Mouse (Mus musculus): ENCODE results near the gene Hist4h4. TPM values are rescaled to one million over a fixed set of nuclear protein-coding genes. Genes with fewer than 3 reads are reported as not detected.

Gene Hist4h4
- total and polyA plus RNA-seq, 3 experiments: 0.89 to 179 (median 60.9) TPM

GRCm38 (mm10) chr6:136847790-136848189, 43.6 kb upstream of the Hist4h4 start:
- DNase-seq (ENCODE audit: low spot score) (no peak), ATAC-seq (ENCODE audit: extremely low read depth, insufficient number of reproducible peaks, low FRiP score, poor library complexity, severe bottlenecking) (peak; percentile 13; the same call in 1 of the 2 replicates)
- H3K4me3 ChIP-seq (ENCODE audit: low read depth, low read length): no peak overlapping the region
- no peaks in the 10 kb centered on the region for H3K9me3 ChIP-seq (replicated peaks)
- TF ChIP-seq GATA2 (IDR thresholded peaks at IDR 0.05; ENCODE audit: borderline replicate concordance, low read depth, low read length) (no peak), CTCF (IDR thresholded peaks at IDR 0.05; ENCODE audit: low read depth, low read length) (0 out of 2 replicates have a peak, but pooled peaks have one; percentile 16)
- H3K4me1 ChIP-seq (ENCODE audit: insufficient read depth, low read depth, low read length): peaks cover 22% of the 10 kb centered on the region
- H3K36me3 ChIP-seq (replicated peaks): peaks cover 49% of the 10 kb centered on the region
- H3K27me3 ChIP-seq (ENCODE audit: insufficient read depth, low read length): no peaks in the 10 kb centered on the region

GRCm38 (mm10) chr6:136847267-136847666, 43.1 kb upstream of the Hist4h4 start:
- DNase-seq (ENCODE audit: low spot score) (no peak), ATAC-seq (ENCODE audit: extremely low read depth, insufficient number of reproducible peaks, low FRiP score, poor library complexity, severe bottlenecking) (no peak)
- H3K9me3 ChIP-seq (replicated peaks): no peaks in the 10 kb centered on the region
- TF ChIP-seq TAL1 (conservative IDR thresholded peaks at IDR 0.05; ENCODE audit: low read depth, low read length): no peak
- TF ChIP-seq GATA2 (IDR thresholded peaks at IDR 0.05; ENCODE audit: borderline replicate concordance, low read depth, low read length): no peak
- TF ChIP-seq GATA1 (IDR thresholded peaks at IDR 0.05; ENCODE audit: borderline replicate concordance, low read length): no peak
- peaks cover 43% of the 10 kb centered on the region for H3K36me3 ChIP-seq (replicated peaks)
- peaks cover 19% of the 10 kb centered on the region for H3K4me1 ChIP-seq (ENCODE audit: insufficient read depth, low read depth, low read length)
- H3K27me3 ChIP-seq (ENCODE audit: insufficient read depth, low read length): no peaks in the 10 kb centered on the region
- no peak overlapping the region for H3K4me3 ChIP-seq (ENCODE audit: low read depth, low read length)

DNA sequence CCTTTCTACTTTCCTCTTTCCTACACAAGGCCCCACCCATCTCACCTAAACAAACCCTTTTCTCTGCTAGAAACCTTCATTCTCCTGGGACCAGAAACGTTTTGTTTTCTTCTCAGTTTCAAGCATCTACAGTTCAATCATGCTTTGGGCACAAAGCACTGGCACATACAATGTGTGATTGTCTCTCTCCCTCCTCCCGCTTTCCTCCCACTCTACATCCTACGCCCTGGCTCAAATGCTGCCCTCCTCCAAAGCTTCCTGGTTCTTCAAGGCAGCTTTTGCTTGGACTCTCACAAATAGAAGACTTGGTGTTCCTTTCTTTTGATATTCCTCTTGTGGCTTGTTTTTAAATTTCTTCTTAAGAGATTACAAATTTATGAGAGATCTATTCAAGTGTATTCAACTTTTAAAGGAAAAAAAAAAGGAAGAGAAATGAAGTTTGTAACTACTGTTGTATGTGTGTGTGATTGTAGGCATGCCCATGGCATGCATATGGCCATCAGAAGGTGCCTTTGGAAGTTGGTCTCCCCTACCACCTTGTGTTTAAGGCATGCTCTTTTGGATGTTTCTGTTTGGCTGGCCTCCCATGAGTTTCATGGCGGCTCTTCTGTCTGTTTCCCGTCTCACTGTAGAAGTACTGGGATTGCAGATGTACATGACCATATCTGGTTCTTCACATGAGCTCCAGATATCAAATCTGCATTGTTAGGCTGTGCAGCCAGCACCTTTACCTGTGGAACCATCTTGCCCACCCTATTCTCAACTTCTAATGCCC, 41.7 kb upstream of the Hist4h4 start:
- Histone ChIP-seq H3K4me3 (ENCODE audit: low read depth, low read length) (no peak overlapping the region), H3K4me1 (ENCODE audit: insufficient read depth, low read depth, low read length) (peaks cover 17% of the 10 kb centered on the region), H3K27me3 (ENCODE audit: insufficient read depth, low read length) (no peaks in the 10 kb centered on the region), H3K9me3 (replicated peaks) (no peaks in the 10 kb centered on the region), H3K36me3 (replicated peaks) (peaks cover 39% of the 10 kb centered on the region)
- ATAC-seq (ENCODE audit: extremely low read depth, insufficient number of reproducible peaks, low FRiP score, poor library complexity, severe bottlenecking): no peak
- TF ChIP-seq GATA2 (IDR thresholded peaks at IDR 0.05; ENCODE audit: borderline replicate concordance, low read depth, low read length) (no peak), POLR2AphosphoS5 (IDR thresholded peaks at IDR 0.05; ENCODE audit: insufficient replicate concordance, low read depth, low read length) (no peak), GATA1 (IDR thresholded peaks at IDR 0.05; ENCODE audit: borderline replicate concordance, low read length) (no peak), TAL1 (conservative IDR thresholded peaks at IDR 0.05; ENCODE audit: low read depth, low read length) (no peak), CTCF (IDR thresholded peaks at IDR 0.05; ENCODE audit: low read depth, low read length) (no peak)
- no peak for DNase-seq (ENCODE audit: low spot score)

- Histone ChIP-seq H3K4me1 (ENCODE audit: insufficient read depth, low read depth, low read length) (peaks cover 13% of the 10 kb centered on the region), H3K4me3 (ENCODE audit: low read depth, low read length) (no peak overlapping the region), H3K27me3 (ENCODE audit: insufficient read depth, low read length) (no peaks in the 10 kb centered on the region), H3K36me3 (replicated peaks) (peaks cover 29% of the 10 kb centered on the region), H3K9me3 (replicated peaks) (peaks cover 1% of the 10 kb centered on the region; the same call in 1 of the 2 replicates)
- no peak for DNase-seq (ENCODE audit: low spot score)
- no peak for ATAC-seq (ENCODE audit: extremely low read depth, insufficient number of reproducible peaks, low FRiP score, poor library complexity, severe bottlenecking)
- TF ChIP-seq CTCF (IDR thresholded peaks at IDR 0.05; ENCODE audit: low read depth, low read length): no peak
Measured at GRCm38 (mm10) chr6:136844903-136845302, 40.7 kb upstream of the Hist4h4 start.

- H3K27me3 ChIP-seq (ENCODE audit: insufficient read depth, low read length): peaks cover 4% of the 10 kb centered on the region
- ATAC-seq (ENCODE audit: extremely low read depth, insufficient number of reproducible peaks, low FRiP score, poor library complexity, severe bottlenecking): no peak
- H3K9me3 ChIP-seq (replicated peaks): peaks cover 4% of the 10 kb centered on the region
- DNase-seq (ENCODE audit: low spot score): no peak
- no peaks in the 10 kb centered on the region for H3K36me3 ChIP-seq (replicated peaks)
- no peak overlapping the region for H3K4me3 ChIP-seq (ENCODE audit: low read depth, low read length)
- no peak for TF ChIP-seq POLR2AphosphoS5 (IDR thresholded peaks at IDR 0.05; ENCODE audit: insufficient replicate concordance, low read depth, low read length)
- no peak for TF ChIP-seq CTCF (IDR thresholded peaks at IDR 0.05; ENCODE audit: low read depth, low read length)
- no peak for TF ChIP-seq GATA1 (IDR thresholded peaks at IDR 0.05; ENCODE audit: borderline replicate concordance, low read length)
- TF ChIP-seq TAL1 (conservative IDR thresholded peaks at IDR 0.05; ENCODE audit: low read depth, low read length): no peak
- no peak for TF ChIP-seq GATA2 (IDR thresholded peaks at IDR 0.05; ENCODE audit: borderline replicate concordance, low read depth, low read length)
- H3K4me1 ChIP-seq (ENCODE audit: insufficient read depth, low read depth, low read length): peaks cover 2% of the 10 kb centered on the region; the same call in 1 of the 2 replicates
Measured at GRCm38 (mm10) chr6:136837323-136837722, 33.1 kb upstream of the Hist4h4 start.

GRCm38 (mm10) chr6:136835352-136835751, 31.1 kb upstream of the Hist4h4 start, which contains the start of gene Smco3:
Gene Smco3 (minus strand): TSS chr6:136835452.
- TF ChIP-seq POLR2AphosphoS5 (IDR thresholded peaks at IDR 0.05; ENCODE audit: insufficient replicate concordance, low read depth, low read length): no peak
- no peak for TF ChIP-seq TAL1 (conservative IDR thresholded peaks at IDR 0.05; ENCODE audit: low read depth, low read length)
- no peak for TF ChIP-seq GATA1 (IDR thresholded peaks at IDR 0.05; ENCODE audit: borderline replicate concordance, low read length)
- no peak for TF ChIP-seq GATA2 (IDR thresholded peaks at IDR 0.05; ENCODE audit: borderline replicate concordance, low read depth, low read length)
- TF ChIP-seq CTCF (IDR thresholded peaks at IDR 0.05; ENCODE audit: low read depth, low read length): no peak
- Histone ChIP-seq H3K9me3 (replicated peaks) (peaks cover 4% of the 10 kb centered on the region), H3K4me1 (ENCODE audit: insufficient read depth, low read depth, low read length) (peaks cover 10% of the 10 kb centered on the region; the same call in 1 of the 2 replicates), H3K4me3 (ENCODE audit: low read depth, low read length) (no peak within 1 kb of the TSS), H3K36me3 (replicated peaks) (no peaks in the 10 kb centered on the region), H3K27me3 (ENCODE audit: insufficient read depth, low read length) (peaks cover 4% of the 10 kb centered on the region)
- ATAC-seq (ENCODE audit: extremely low read depth, insufficient number of reproducible peaks, low FRiP score, poor library complexity, severe bottlenecking) (no peak), DNase-seq (ENCODE audit: low spot score) (no peak)
